Mouse (Mus musculus): ENCODE data around the gene 1700001K19Rik. TPM values are rescaled to one million over a fixed set of nuclear protein-coding genes. Genes with fewer than 3 reads are reported as not detected.
"Not testable (repeated sequence)": the region's sequence is repeated elsewhere in the genome, so short reads cannot be mapped to it uniquely, and the experiment has no call there.

The 1700001K19Rik gene
- polyA plus RNA-seq, 1 experiment from 2014 or later = not detected

DNA sequence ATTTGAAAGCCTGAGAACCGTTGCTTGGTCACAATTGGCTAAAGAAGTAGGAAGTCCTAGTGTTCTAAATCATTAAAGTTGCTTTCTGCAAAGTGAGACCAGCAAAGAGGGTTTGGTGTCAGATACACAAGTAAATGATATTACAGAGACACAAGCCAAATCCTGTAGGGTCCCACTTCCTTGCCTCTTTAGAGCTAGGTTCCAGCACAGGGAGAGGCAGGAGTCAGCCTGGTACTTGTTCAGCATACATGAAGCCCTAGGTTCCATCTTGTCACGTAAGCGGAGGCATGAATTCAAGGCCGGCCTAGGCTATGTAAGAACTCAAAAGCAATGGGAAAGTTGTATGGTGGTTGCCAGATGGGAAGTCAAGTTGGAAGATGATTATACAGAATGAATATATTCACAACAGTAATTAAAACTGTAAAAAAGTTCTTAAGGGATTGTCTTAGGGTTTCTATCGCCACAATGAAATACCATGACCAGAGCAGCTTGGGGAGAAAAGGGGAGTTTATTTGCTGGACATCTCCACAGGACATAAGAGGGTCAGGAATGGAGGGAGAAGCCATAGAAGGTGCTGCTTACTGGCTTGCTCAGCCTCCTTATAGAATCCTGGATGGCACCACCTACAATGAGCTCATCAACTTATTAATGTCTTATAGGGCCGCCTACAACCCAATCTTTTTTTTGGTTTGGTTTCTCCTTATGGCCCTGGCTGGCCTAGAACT is 7.7 kb upstream of the 1700001K19Rik start:
- 84% methylated on average over 6 of the region's 6 CpGs for WGBS
- Histone ChIP-seq H3K27ac (ENCODE audit: low read length) (no peak overlapping the region), H3K27me3 (replicated peaks; ENCODE audit: insufficient read depth, low read length) (no peaks in the 10 kb centered on the region), H3K9me3 (ENCODE audit: low read length) (no peaks in the 10 kb centered on the region), H3K36me3 (ENCODE audit: insufficient read depth, low read length) (peaks cover 16% of the 10 kb centered on the region; the same call in 1 of the 2 replicates), H3K4me3 (ENCODE audit: low read depth, low read length) (no peak overlapping the region), H3K9ac (replicated peaks; ENCODE audit: low read depth) (no peak overlapping the region), H3K4me1 (ENCODE audit: insufficient read depth, low read depth, low read length) (peaks cover 3% of the 10 kb centered on the region; the same call in 1 of the 2 replicates), H3K4me2 (replicated peaks; ENCODE audit: low read depth, low read length) (no peak overlapping the region)
- no peak for TF ChIP-seq CTCF (IDR thresholded peaks at IDR 0.05)
- no peak for TF ChIP-seq EP300 (IDR thresholded peaks at IDR 0.05)
- no peak for DNase-seq (ENCODE audit: low spot score)
- no peak for ATAC-seq

DNA sequence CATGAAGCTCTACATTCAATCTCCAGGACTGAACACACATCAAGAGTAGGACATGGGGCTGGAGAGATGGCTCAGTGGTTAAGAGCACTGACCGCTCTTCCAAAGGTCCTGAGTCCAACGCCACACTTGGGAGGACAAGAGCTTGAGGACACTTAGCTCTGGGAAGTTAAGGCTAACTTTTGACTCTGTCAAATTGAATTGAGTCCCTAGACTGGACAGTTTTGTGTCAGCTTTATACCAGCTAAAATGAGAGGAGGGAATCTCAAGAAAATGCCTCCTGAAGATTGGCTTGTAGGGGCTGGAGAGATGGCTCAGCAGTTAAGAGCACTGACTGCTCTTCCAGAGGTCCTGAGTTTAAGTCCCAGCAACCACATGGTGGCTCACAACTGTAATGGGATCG is 6.5 kb upstream of the 1700001K19Rik start:
- H3K4me2 ChIP-seq (replicated peaks; ENCODE audit: low read depth, low read length); H3K4me3 ChIP-seq (ENCODE audit: low read depth, low read length); H3K9me3 ChIP-seq (ENCODE audit: low read length); ATAC-seq; H3K27me3 ChIP-seq (replicated peaks; ENCODE audit: insufficient read depth, low read length); H3K9ac ChIP-seq (replicated peaks; ENCODE audit: low read depth); H3K27ac ChIP-seq (ENCODE audit: low read length); DNase-seq (ENCODE audit: low spot score); H3K4me1 ChIP-seq (ENCODE audit: insufficient read depth, low read depth, low read length): not testable (repeated sequence)
- 90% methylated on average over 3 of the region's 3 CpGs for WGBS
- peaks cover 16% of the 10 kb centered on the region; the same call in 1 of the 2 replicates for H3K36me3 ChIP-seq (ENCODE audit: insufficient read depth, low read length)

DNA sequence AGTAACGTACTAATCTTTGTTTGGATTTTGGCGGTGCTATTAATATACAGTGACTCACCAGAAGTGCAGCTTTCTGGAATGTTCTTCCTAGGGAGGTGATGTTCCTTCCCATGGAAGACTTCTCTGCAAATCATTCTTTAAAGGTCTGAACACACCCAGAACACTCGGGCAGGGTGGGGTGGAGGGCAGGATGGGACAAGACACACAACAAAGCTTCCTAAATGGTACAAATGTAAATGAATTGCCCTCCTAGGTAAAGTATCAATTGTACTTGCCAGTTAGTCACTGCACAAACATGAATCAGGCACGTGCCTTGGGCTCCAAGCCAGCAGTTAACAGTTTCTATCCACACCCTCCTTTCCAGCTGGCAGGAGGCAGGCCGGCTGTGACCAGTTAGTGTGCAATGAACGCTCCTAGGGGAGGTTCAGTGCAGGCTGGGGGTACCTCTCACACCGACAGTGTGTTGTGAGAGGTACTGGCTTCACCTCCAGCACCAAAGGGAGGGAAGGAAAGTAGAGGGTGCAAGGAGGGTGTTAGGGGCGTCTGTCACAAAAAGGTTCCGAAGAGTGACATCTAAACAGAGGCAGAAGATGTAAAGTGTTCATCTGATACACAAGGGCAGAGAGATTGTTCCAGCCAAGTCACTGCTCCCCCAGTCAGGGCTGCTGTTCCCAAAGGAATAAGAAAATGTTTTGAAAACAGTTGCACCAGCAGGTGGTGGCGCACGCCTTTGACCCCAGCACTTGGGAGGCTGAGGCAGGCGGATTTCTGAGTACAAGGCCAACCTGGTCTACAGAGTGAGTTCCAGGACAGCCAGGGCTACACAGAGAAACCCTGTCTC is 5.7 kb upstream of the 1700001K19Rik start:
- H3K9ac ChIP-seq (replicated peaks; ENCODE audit: low read depth) = no peak overlapping the region
- ATAC-seq = peak; percentile 92
- H3K4me3 ChIP-seq (ENCODE audit: low read depth, low read length) = no peak overlapping the region
- no peak overlapping the region for H3K4me2 ChIP-seq (replicated peaks; ENCODE audit: low read depth, low read length)
- H3K36me3 ChIP-seq (ENCODE audit: insufficient read depth, low read length) = peaks cover 16% of the 10 kb centered on the region; the same call in 1 of the 2 replicates
- WGBS = 44% methylated on average over 12 of the region's 12 CpGs
- TF ChIP-seq EP300 (IDR thresholded peaks at IDR 0.05) (peak; percentile 96), CTCF (IDR thresholded peaks at IDR 0.05) (no peak)
- no peaks in the 10 kb centered on the region for H3K9me3 ChIP-seq (ENCODE audit: low read length)
- H3K27ac ChIP-seq (ENCODE audit: low read length) = peak overlapping the region; percentile 60
- peaks cover 3% of the 10 kb centered on the region; the same call in 1 of the 2 replicates for H3K4me1 ChIP-seq (ENCODE audit: insufficient read depth, low read depth, low read length)
- no peaks in the 10 kb centered on the region for H3K27me3 ChIP-seq (replicated peaks; ENCODE audit: insufficient read depth, low read length)
- DNase-seq (ENCODE audit: low spot score) = peak; percentile 93

DNA sequence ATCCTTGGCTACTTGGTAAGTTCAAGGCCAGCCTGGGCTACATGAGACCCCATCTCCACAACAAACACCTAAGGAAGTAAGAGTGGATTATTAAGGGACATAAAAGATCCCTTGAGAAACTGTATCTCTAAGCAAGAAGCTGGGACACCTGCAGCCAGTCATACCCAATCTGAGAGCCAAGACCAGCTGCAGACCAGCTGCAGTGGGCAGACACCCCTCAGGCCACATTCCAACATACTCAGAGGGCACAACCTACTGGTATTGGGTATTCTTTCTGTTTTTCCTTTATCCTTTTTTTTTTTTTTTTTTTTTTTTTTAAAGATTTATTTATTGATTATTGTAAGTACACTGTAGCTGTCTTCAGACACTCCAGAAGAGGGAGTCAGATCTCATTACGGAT is 1.2 kb upstream of the 1700001K19Rik start:
- H3K4me1 ChIP-seq (ENCODE audit: insufficient read depth, low read depth, low read length) = peaks cover 3% of the 10 kb centered on the region; the same call in 1 of the 2 replicates
- no peaks in the 10 kb centered on the region for H3K36me3 ChIP-seq (ENCODE audit: insufficient read depth, low read length)
- H3K4me2 ChIP-seq (replicated peaks; ENCODE audit: low read depth, low read length) = no peak overlapping the region
- no peak for TF ChIP-seq CTCF (IDR thresholded peaks at IDR 0.05)
- no peak for TF ChIP-seq EP300 (IDR thresholded peaks at IDR 0.05)
- H3K4me3 ChIP-seq (ENCODE audit: low read depth, low read length) = no peak overlapping the region
- no CpG with 5 or more reads among the region's 1 CpGs for WGBS
- DNase-seq (ENCODE audit: low spot score) (no peak), ATAC-seq (no peak)
- no peaks in the 10 kb centered on the region for H3K27me3 ChIP-seq (replicated peaks; ENCODE audit: insufficient read depth, low read length)
- no peaks in the 10 kb centered on the region for H3K9me3 ChIP-seq (ENCODE audit: low read length)
- no peak overlapping the region for H3K9ac ChIP-seq (replicated peaks; ENCODE audit: low read depth)
- H3K27ac ChIP-seq (ENCODE audit: low read length) = no peak overlapping the region

DNA sequence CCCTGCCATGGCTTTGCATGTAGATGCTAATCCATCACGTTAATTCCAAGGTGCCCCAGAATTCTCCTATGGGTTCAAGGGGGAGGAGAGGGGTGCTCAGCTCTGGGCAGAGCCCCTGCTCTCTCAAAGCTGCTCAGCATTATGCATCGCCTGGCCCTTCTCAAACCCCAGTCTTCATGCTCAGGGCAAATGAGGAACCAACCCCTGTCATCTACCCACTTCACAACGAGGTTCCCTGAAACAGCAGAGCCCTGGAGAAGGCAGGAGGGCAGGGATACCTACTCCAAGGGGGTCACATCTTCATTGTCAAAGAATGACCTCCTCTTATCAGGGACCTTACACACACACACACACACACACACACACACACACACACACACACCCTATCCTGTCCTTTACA is 541 bp downstream of the 1700001K19Rik start:
- no peak overlapping the region for H3K27ac ChIP-seq (ENCODE audit: low read length)

DNA sequence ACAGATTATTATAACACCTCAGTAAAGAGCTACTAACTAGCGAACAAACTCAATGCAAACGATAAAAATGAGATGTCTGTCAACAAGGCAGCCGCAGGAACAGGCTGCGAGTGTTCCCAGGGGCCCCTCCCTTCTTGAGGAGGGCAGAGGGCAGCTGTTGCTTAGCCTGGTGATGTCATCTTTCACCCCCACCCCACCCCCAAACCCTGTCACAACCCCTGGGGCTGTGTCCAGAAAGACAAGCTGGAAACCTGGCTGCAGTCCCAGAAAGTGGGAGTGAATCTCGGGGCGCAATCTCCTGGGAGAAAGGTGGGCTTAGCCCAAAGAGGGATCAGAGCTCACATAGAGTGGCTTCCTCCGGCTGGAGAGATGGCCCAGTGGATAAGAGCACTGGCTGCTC is 1.2 kb downstream of the 1700001K19Rik start:
- H3K36me3 ChIP-seq (ENCODE audit: insufficient read depth, low read length) = no peaks in the 10 kb centered on the region
- no peaks in the 10 kb centered on the region for H3K4me1 ChIP-seq (ENCODE audit: insufficient read depth, low read depth, low read length)
- no peak overlapping the region for H3K27ac ChIP-seq (ENCODE audit: low read length)
- no peaks in the 10 kb centered on the region for H3K9me3 ChIP-seq (ENCODE audit: low read length)
- H3K27me3 ChIP-seq (replicated peaks; ENCODE audit: insufficient read depth, low read length) = no peaks in the 10 kb centered on the region
- H3K4me3 ChIP-seq (ENCODE audit: low read depth, low read length) = no peak overlapping the region
- DNase-seq (ENCODE audit: low spot score) = peak; percentile 72
- 22% methylated on average over 7 of the region's 7 CpGs for WGBS
- no peak overlapping the region for H3K9ac ChIP-seq (replicated peaks; ENCODE audit: low read depth)
- ATAC-seq = peak; percentile 86
- H3K4me2 ChIP-seq (replicated peaks; ENCODE audit: low read depth, low read length) = no peak overlapping the region
- TF ChIP-seq EP300 (IDR thresholded peaks at IDR 0.05) = no peak
- TF ChIP-seq CTCF (IDR thresholded peaks at IDR 0.05) = no peak

More for the DNA sequence above, 541 bp downstream of the 1700001K19Rik start:
- TF ChIP-seq CTCF (IDR thresholded peaks at IDR 0.05) (no peak), EP300 (IDR thresholded peaks at IDR 0.05) (no peak)
- H3K4me2 ChIP-seq (replicated peaks; ENCODE audit: low read depth, low read length) = no peak overlapping the region
- ATAC-seq (no peak), DNase-seq (ENCODE audit: low spot score) (no peak)
- no peaks in the 10 kb centered on the region for H3K4me1 ChIP-seq (ENCODE audit: insufficient read depth, low read depth, low read length)
- H3K9me3 ChIP-seq (ENCODE audit: low read length) = no peaks in the 10 kb centered on the region
- no peaks in the 10 kb centered on the region for H3K27me3 ChIP-seq (replicated peaks; ENCODE audit: insufficient read depth, low read length)
- no peak overlapping the region for H3K4me3 ChIP-seq (ENCODE audit: low read depth, low read length)
- H3K9ac ChIP-seq (replicated peaks; ENCODE audit: low read depth) = no peak overlapping the region
- H3K36me3 ChIP-seq (ENCODE audit: insufficient read depth, low read length) = no peaks in the 10 kb centered on the region
- WGBS = 50% methylated on average over 3 of the region's 3 CpGs

Measured in lung, postnatal 0 days (tissue).